Mouse (Mus musculus) heart, adult 8-10 months (tissue): ENCODE results near the gene Gm10718. TPM values are rescaled to one million over a fixed set of nuclear protein-coding genes. Genes with fewer than 3 reads are reported as not detected.
"Not testable (repeated sequence)": the region's sequence is repeated elsewhere in the genome, so short reads cannot be mapped to it uniquely, and the experiment has no call there.

Experiments
- DNase-seq: peaks from one replicate; pipeline ENCODE4 v3.0.0; 2022; ENCODE audit warnings: low spot score
- total RNA-seq, 4 experiments: library from RNA; stranded (reverse); gene quantifications; 2 replicates each; pipeline ENCODE4 v1.2.4; 2022

The Gm10718 gene
- total RNA-seq: 1 to 10 TPM in 3 of 4 experiments, under 1 TPM in 1; 0.50 to 1.4 (median 1.1) TPM

DNA sequence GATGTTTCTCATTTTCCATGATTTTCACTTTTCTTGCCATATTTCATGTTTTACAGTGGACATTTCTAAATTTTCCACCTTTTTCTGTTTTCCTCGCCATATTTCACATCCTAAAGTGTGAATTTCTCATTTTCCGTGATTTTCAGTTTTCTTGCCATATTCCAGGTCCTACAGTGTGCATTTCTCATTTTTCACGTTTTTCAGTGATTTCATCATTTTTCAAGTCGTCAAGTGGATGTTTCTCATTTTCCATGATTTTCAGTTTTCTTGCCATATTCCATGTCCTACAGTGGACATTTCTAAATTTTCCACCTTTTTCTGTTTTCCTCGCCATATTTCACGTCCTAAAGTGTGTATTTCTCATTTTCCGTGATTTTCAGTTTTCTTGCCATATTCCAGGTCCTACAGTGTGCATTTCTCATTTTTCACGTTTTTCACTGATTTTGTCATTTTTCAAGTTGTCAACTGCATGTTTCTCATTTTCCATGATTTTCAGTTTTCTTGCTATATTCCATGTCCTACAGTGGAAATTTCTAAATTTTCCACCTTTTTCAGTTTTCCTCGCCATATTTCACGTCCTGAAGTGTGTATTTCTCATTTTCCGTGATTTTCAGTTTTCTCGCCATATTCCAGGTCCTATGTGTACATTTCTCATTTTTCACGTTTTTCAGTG is at the start of gene Gm10718:
TSS of gene Gm10718 (plus strand) at position 236 of the 673 bp plus-strand sequence.
- DNase-seq: peak; percentile 77

- DNase-seq: peak; percentile 30
Observed at GRCm38 (mm10) chr9:3000445-3000972, 22.8 kb upstream of the Gm10718 start, which contains the start of gene Gm10722. Gene Gm10722, plus strand, starts transcription at chr9:3000922.

DNA sequence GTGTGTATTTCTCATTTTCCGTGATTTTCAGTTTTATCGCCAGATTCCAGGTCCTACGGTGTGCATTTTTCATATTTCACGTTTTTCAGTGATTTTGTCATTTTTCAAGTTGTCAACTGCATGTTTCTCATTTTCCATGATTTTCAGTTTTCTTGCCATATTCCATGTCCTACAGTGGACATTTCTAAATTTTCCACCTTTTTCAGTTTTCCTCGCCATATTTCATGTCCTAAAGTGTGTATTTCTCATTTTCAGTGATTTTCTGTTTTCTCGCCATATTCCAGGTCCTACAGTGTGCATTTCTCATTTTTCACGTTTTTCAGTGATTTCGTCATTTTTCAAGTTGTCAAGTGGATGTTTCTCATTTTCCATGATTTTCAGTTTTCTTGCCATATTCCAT is 22.3 kb upstream of the Gm10718 start:
- peak; percentile 57 for DNase-seq

- DNase-seq: peak; percentile 100
Observed at GRCm38 (mm10) chr9:3001948-3002659, 21.2 kb upstream of the Gm10718 start.

DNA sequence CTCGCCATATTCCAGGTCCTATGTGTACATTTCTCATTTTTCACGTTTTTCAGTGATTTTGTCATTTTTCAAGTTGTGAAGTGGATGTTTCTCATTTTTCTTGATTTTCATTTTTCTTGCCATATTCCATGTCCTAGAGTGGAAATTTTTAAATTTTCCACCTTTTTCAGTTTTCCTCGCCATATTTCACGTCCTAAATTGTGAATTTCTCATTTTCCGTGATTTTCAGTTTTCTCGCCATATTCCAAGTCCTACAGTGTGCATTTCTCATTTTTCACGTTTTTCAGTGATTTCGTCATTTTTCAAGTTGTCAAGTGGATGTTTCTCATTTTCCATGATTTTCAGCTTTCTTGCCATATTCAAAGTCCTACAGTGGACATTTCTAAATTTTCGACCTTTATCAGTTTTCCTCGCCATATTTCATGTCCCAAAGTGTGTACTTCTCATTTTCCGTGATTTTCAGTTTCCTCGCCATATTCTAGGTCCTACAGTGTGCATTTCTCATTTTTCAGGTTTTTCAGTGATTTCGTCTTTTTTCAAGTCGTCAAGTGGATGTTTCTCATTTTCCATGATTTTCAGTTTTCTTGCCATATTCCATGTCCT is 20.5 kb upstream of the Gm10718 start, which contains the start of gene Gm11168:
TSS of gene Gm11168 (plus strand) at position 553 of the 603 bp plus-strand sequence.
- not testable (repeated sequence) for DNase-seq

DNA sequence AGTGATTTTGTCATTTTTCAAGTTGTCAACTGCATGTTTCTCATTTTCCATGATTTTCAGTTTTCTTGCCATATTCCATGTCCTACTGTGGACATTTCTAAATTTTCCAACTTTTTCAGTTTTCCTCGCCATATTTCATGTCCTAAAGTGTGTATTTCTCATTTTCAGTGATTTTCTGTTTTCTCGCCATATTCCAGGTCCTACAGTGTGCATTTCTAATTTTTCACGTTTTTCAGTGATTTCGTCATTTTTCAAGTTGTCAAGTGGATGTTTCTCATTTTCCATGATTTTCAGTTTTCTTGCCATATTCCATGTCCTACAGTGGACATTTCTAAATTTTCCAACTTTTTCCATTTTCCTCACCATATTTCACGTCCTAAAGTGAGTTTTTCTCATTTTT is 17.2 kb upstream of the Gm10718 start:
- not testable (repeated sequence) for DNase-seq

GRCm38 (mm10) chr9:3006636-3007035 is 16.7 kb upstream of the Gm10718 start:
- DNase-seq: peak; percentile 100

GRCm38 (mm10) chr9:3007272-3007671 is 16.1 kb upstream of the Gm10718 start:
- DNase-seq: not testable (repeated sequence)

GRCm38 (mm10) chr9:3009331-3009730 is 14.0 kb upstream of the Gm10718 start:
- not testable (repeated sequence) for DNase-seq

- DNase-seq: not testable (repeated sequence)
Observed at GRCm38 (mm10) chr9:3012054-3012621, 11.2 kb upstream of the Gm10718 start.

- not testable (repeated sequence) for DNase-seq
Observed at GRCm38 (mm10) chr9:3012733-3013279, 10.5 kb upstream of the Gm10718 start, which contains the start of gene Gm10721. Gene Gm10721, plus strand, starts transcription at chr9:3013140.

GRCm38 (mm10) chr9:3015354-3015753 is 8.0 kb upstream of the Gm10718 start, which contains the start of gene Gm10720:
Gene Gm10720, plus strand, starts transcription at chr9:3015654.
- not testable (repeated sequence) for DNase-seq

DNA sequence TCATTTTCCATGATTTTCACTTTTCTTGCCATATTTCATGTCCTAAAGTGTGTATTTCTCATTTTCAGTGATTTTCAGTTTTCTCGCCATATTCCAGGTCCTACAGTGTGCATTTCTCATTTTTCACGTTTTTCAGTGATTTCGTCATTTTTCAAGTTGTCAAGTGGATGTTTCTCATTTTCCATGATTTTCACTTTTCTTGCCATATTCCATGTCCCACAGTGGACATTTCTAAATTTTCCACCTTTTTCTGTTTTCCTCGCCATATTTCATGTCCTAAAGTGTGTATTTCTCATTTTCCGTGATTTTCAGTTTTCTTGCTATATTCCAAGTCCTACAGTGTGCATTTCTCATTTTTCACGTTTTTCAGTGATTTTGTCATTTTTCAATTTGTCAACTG is 7.5 kb upstream of the Gm10718 start:
- peak; percentile 6 for DNase-seq

- DNase-seq: not testable (repeated sequence)
Observed at GRCm38 (mm10) chr9:3017108-3017507, 6.2 kb upstream of the Gm10718 start, which contains the start of gene Gm10719. Gene Gm10719, plus strand, starts transcription at chr9:3017408.

- DNase-seq: not testable (repeated sequence)
Observed at GRCm38 (mm10) chr9:3018944-3019343, 4.4 kb upstream of the Gm10718 start.

DNA sequence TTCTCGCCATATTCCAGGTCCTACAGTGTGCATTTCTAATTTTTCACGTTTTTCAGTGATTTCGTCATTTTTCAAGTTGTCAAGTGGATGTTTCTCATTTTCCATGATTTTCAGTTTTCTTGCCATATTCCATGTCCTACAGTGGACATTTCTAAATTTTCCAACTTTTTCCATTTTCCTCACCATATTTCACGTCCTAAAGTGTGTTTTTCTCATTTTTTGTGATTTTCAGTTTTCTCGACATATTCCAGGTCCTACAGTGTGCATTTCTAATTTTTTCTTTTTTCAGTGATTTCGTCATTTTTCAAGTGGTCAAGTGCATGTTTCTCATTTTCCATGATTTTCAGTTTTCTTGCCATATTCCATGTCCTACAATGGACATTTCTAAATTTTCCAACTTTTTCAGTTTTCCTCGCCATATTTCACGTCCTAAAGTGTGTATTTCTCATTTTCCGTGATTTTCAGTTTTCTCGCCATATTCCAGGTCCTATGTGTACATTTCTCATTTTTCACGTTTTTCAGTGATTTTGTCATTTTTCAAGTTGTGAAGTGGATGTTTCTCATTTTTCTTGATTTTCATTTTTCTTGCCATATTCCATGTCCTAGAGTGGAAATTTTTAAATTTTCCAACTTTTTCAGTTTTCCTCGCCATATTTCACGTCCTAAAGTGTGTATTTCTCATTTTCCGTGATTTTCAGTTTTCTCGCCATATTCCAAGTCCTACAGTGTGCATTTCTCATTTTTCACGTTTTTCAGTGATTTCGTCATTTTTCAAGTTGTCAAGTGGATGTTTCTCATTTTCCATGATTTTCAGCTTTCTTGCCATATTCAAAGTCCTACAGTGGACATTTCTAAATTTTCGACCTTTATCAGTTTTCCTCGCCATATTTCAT is 3.3 kb upstream of the Gm10718 start:
- peak; percentile 86 for DNase-seq

- peak; percentile 92 for DNase-seq
Observed at GRCm38 (mm10) chr9:3022316-3023008, 885 bp upstream of the Gm10718 start.

DNA sequence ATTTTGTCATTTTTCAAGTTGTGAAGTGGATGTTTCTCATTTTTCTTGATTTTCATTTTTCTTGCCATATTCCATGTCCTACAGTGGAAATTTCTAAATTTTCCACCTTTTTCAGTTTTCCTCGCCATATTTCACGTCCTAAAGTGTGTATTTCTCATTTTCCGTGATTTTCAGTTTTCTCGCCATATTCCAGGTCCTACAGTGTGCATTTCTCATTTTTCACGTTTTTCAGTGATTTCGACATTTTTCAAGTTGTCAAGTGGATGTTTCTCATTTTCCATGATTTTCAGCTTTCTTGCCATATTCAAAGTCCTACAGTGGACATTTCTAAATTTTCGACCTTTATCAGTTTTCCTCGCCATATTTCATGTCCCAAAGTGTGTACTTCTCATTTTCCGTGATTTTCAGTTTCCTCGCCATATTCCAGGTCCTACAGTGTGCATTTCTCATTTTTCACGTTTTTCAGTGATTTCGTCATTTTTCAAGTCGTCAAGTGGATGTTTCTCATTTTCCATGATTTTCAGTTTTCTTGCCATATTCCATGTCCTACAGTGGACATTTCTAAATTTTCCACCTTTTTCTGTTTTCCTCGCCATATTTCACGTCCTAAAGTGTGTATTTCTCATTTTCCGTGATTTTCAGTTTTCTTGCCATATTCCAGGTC is 770 bp downstream of the Gm10718 start:
- DNase-seq: peak; percentile 100

DNA sequence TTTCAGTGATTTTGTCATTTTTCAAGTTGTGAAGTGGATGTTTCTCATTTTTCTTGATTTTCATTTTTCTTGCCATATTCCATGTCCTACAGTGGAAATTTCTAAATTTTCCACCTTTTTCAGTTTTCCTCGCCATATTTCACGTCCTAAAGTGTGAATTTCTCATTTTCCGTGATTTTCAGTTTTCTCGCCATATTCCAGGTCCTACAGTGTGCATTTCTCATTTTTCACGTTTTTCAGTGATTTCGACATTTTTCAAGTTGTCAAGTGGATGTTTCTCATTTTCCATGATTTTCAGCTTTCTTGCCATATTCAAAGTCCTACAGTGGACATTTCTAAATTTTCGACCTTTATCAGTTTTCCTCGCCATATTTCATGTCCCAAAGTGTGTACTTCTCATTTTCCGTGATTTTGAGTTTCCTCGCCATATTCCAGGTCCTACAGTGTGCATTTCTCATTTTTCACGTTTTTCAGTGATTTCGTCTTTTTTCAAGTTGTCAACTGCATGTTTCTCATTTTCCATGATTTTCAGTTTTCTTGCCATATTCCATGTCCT is 1.6 kb downstream of the Gm10718 start, which contains the start of gene Gm10717:
TSS of gene Gm10717 (plus strand) at position 506 of the 556 bp plus-strand sequence.
- peak; percentile 73 for DNase-seq
